Comparison of ENCODE assay signal across 12 mouse cellular contexts in genomic region chr16:96472361-96472760, GRCm38 (mm10). TPM values are rescaled to one million over a fixed set of nuclear protein-coding genes. Genes with fewer than 3 reads are reported as not detected.
DNase-seq lines count a peak whose midpoint lies in the region; ATAC-seq and TF ChIP-seq lines count a peak whose summit lies in the region.
"Had no signal": no experiment of that assay in that cellular context is flagged by ENCODE, and none has a peak within 500 bp of the region (broad histone marks: within the 10 kb centered on the region; RNA-seq: fewer than 3 reads in every experiment).

No protein-coding gene starts in this region.

- H3K36me3 ChIP-seq in heart, embryonic 15.5 days, result no peaks in the 10 kb centered on the region
- no peaks in the 10 kb centered on the region for H3K36me3 ChIP-seq in limb, embryonic 14.5 days (ENCODE audit: control insufficient read depth, insufficient read depth, low read length)

- H3K9me3 ChIP-seq in heart, embryonic 15.5 days (replicated peaks), result no peaks in the 10 kb centered on the region
- no peaks in the 10 kb centered on the region for H3K9me3 ChIP-seq in limb, embryonic 14.5 days (ENCODE audit: control insufficient read depth, low read length)

- H3K9ac ChIP-seq in heart, embryonic 15.5 days, result no peak overlapping the region
- peak overlapping the region; percentile 16; the same call in 1 of the 2 replicates for H3K9ac ChIP-seq in limb, embryonic 14.5 days (ENCODE audit: low read depth, low read length, severe bottlenecking)

- no peak for DNase-seq in heart, adult 9 months (ENCODE audit: low spot score in 2 of 2)
- DNase-seq in Muller cell, postnatal 12 days (ENCODE audit: inconsistent ontology term), result peak; percentile 58
- DNase-seq in heart, postnatal 4 days, result peak; percentile 13
- no peak for DNase-seq in limb, embryonic 14.5 days (ENCODE audit: low spot score)
- DNase-seq in frontal cortex, postnatal 36 days (ENCODE audit: low spot score in 2 of 2), result no peak
- no peak for DNase-seq in cerebellum, postnatal 25 days
- no peak for DNase-seq in gastrocnemius, postnatal 36 days
- DNase-seq: adrenal gland, postnatal 14 days; thymus, adult 18-20 months had no signal

- 17% methylated on average over 5 of the region's 5 CpGs for WGBS in heart, embryonic 15.5 days
- WGBS in limb, embryonic 14.5 days, result 21% methylated on average over 5 of the region's 5 CpGs

- H3K4me2 ChIP-seq in heart, embryonic 15.5 days, result peak overlapping the region; percentile 32; the same call in 1 of the 2 replicates
- no peak overlapping the region for H3K4me2 ChIP-seq in limb, embryonic 14.5 days (replicated peaks; ENCODE audit: low read depth, low read length, severe bottlenecking)

- TF ChIP-seq POLR2A in limb, embryonic 14.5 days (IDR thresholded peaks at IDR 0.05; ENCODE audit: borderline replicate concordance, extremely low read depth, insufficient read depth, insufficient read length), result no peak

- intact Hi-C loops in gastrocnemius, postnatal 36 days (cut with DNase I), result no loop called here

- no peak overlapping the region for H3K4me3 ChIP-seq in heart, embryonic 15.5 days
- H3K4me3 ChIP-seq in limb, embryonic 14.5 days (replicated peaks; ENCODE audit: low read length), result no peak overlapping the region

- peaks cover 11% of the 10 kb centered on the region; the same call in 1 of the 2 replicates for H3K27me3 ChIP-seq in heart, embryonic 15.5 days
- no peaks in the 10 kb centered on the region for H3K27me3 ChIP-seq in limb, embryonic 14.5 days (ENCODE audit: control insufficient read depth, insufficient read depth, low read length)

- ATAC-seq in heart, embryonic 15.5 days (replicated peaks; ENCODE audit: insufficient number of reproducible peaks, insufficient read depth, low FRiP score, low read depth), result no peak
- ATAC-seq in limb, embryonic 14.5 days (ENCODE audit: low FRiP score, low read depth), result no peak

- peaks cover 9% of the 10 kb centered on the region for H3K4me1 ChIP-seq in heart, embryonic 15.5 days (replicated peaks)
- H3K4me1 ChIP-seq in limb, embryonic 14.5 days (ENCODE audit: control insufficient read depth, insufficient read depth, low read length), result 0 out of 2 replicates have a peak, but pooled peaks cover 4% of the 10 kb centered on the region

- no peak overlapping the region for H3K27ac ChIP-seq in heart, embryonic 15.5 days
- H3K27ac ChIP-seq in limb, embryonic 14.5 days (replicated peaks; ENCODE audit: low read depth, low read length), result no peak overlapping the region
- H3K27ac ChIP-seq: macrophage had no signal

RNA-seq across cellular contexts. Expression of gene Pcp4, which starts 5.0 kb away (rescaled TPM):
- polyA plus RNA-seq in heart, embryonic 15.5 days (2015; fragmentation: Nextera tagmentation; extraction: Ambion mirVana), result 0.59 and 4.2 TPM in 2 replicates
- total RNA-seq in heart, postnatal 4 days (2021), result under 1 TPM; 0.67 to 0.74 TPM
- 1.8 and 6.3 TPM in 2 replicates for polyA plus RNA-seq in limb, embryonic 14.5 days (2012; rRNA removed)
- 12.0 and 12.2 TPM in 2 replicates for polyA plus RNA-seq in limb, embryonic 14.5 days (2014; fragmentation: Nextera tagmentation; extraction: Ambion mirVana)
- under 1 TPM in 1 of 2 experiments, not detected in 1; 0.46 TPM for total RNA-seq in gastrocnemius, postnatal 36 days (2021)
- polyA plus RNA-seq: macrophage had no signal

RNA-seq across cellular contexts. Expression of gene Itgb2l, which starts 28.9 kb away (rescaled TPM):
- 0.10 TPM in 1 of 2 replicates, not detected in the other for polyA plus RNA-seq in heart, embryonic 15.5 days (2015; fragmentation: Nextera tagmentation; extraction: Ambion mirVana)
- total RNA-seq in heart, postnatal 4 days (2021), result not detected
- 0.05 and 0.17 TPM in 2 replicates for polyA plus RNA-seq in limb, embryonic 14.5 days (2012; rRNA removed)
- polyA plus RNA-seq in limb, embryonic 14.5 days (2014; fragmentation: Nextera tagmentation; extraction: Ambion mirVana), result 0.07 TPM in 1 of 2 replicates, not detected in the other
- not detected for total RNA-seq in gastrocnemius, postnatal 36 days (2021)
- total RNA-seq: layer of hippocampus, postnatal 25 days had no signal

Comparison
In these comparisons a context has a peak if more than half of its experiments do, and no peak if none do; other contexts are left out.
1. DNase-seq: peak in Muller cell, postnatal 12 days (single experiment) and heart, postnatal 4 days (single experiment); none in heart, adult 9 months (0 of 2), limb, embryonic 14.5 days (single experiment), frontal cortex, postnatal 36 days (0 of 2), cerebellum, postnatal 25 days (0 of 2) and gastrocnemius, postnatal 36 days (0 of 2).